23 mouse cellular contexts compared by ENCODE assay signal in the genomic region with DNA sequence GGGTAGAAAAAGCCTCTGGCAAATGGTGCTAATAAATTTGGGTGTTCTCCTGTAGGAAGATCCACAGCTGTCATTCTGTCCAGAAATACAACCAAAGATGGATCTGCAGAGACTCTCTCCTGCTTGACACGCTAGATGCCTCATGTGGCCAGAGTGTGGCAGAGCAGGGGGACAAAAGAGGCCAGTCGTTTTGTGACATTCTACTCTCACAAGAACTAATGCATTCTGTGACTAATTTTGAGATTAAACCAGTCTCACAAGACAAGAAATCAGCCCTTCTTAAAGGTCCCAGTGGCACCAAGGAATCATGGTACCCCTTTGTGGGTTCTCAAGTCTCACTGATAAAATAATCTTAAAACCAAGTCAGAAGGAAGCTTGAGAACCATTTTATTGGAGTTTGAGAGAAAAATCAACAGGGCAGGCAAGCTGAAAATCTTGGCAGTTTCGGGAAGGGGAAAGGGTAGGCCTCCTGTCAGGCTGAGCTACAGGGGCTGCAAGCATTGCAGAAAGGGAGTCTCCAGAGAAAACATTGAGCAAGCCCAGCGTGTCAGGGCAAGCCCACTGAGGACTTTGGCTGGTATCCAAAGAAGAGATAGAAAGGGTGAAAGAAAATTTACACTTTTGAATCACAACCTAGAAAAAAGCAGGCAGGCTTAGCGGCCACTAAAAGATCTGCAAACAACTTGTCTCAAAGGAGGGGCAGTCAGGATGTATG. TPM values are rescaled to one million over a fixed set of nuclear protein-coding genes. Genes with fewer than 3 reads are reported as not detected.
A peak's percentile ranks its signal among the peaks of the same experiment; 100 is the strongest.
DNase-seq lines count a peak whose midpoint lies in the region; ATAC-seq and TF ChIP-seq lines count a peak whose summit lies in the region.
"Had no signal": no experiment of that assay in that cellular context is flagged by ENCODE, and none has a peak within 500 bp of the region (broad histone marks: within the 10 kb centered on the region; RNA-seq: fewer than 3 reads in every experiment).

No protein-coding gene starts in this region.

- no peak overlapping the region for H3K9ac ChIP-seq in midbrain, postnatal 0 days (replicated peaks; ENCODE audit: low read length, poor library complexity, severe bottlenecking)
- no peak overlapping the region for H3K9ac ChIP-seq in midbrain, embryonic 13.5 days (replicated peaks)
- H3K9ac ChIP-seq in embryonic facial prominence, embryonic 15.5 days: no peak overlapping the region
- H3K9ac ChIP-seq: embryonic facial prominence, embryonic 12.5 days; hindbrain, embryonic 15.5 days; liver, embryonic 12.5 days had no signal

- no peak overlapping the region for H3K4me3 ChIP-seq in midbrain, postnatal 0 days (ENCODE audit: low read depth, low read length)
- no peak overlapping the region for H3K4me3 ChIP-seq in midbrain, embryonic 13.5 days (replicated peaks)
- no peak overlapping the region for H3K4me3 ChIP-seq in embryonic facial prominence, embryonic 15.5 days (replicated peaks)
- H3K4me3 ChIP-seq: embryonic facial prominence, embryonic 12.5 days; forebrain, embryonic 10.5 days; hindbrain, embryonic 15.5 days; liver, embryonic 12.5 days had no signal

- H3K4me1 ChIP-seq in midbrain, postnatal 0 days (ENCODE audit: insufficient read depth, low read length): no peaks in the 10 kb centered on the region
- no peaks in the 10 kb centered on the region for H3K4me1 ChIP-seq in midbrain, embryonic 13.5 days (replicated peaks)
- no peaks in the 10 kb centered on the region for H3K4me1 ChIP-seq in embryonic facial prominence, embryonic 15.5 days
- H3K4me1 ChIP-seq: embryonic facial prominence, embryonic 12.5 days; forebrain, embryonic 10.5 days; hindbrain, embryonic 15.5 days; liver, embryonic 12.5 days had no signal

- H3K27me3 ChIP-seq in midbrain, postnatal 0 days (ENCODE audit: insufficient read depth, low read length): no peaks in the 10 kb centered on the region
- no peaks in the 10 kb centered on the region for H3K27me3 ChIP-seq in midbrain, embryonic 13.5 days
- no peaks in the 10 kb centered on the region for H3K27me3 ChIP-seq in embryonic facial prominence, embryonic 15.5 days
- H3K27me3 ChIP-seq: embryonic facial prominence, embryonic 12.5 days; hindbrain, embryonic 15.5 days; liver, embryonic 12.5 days had no signal

- peak; percentile 28; the same call in 1 of the 2 replicates for TF ChIP-seq CTCF in midbrain, postnatal 0 days (IDR thresholded peaks at IDR 0.05)

- H3K36me3 ChIP-seq in midbrain, postnatal 0 days (ENCODE audit: insufficient read depth, low read length): no peaks in the 10 kb centered on the region
- no peaks in the 10 kb centered on the region for H3K36me3 ChIP-seq in midbrain, embryonic 13.5 days
- no peaks in the 10 kb centered on the region for H3K36me3 ChIP-seq in embryonic facial prominence, embryonic 15.5 days
- H3K36me3 ChIP-seq: embryonic facial prominence, embryonic 12.5 days; forebrain, embryonic 10.5 days; hindbrain, embryonic 15.5 days; liver, embryonic 12.5 days had no signal

- no peaks in the 10 kb centered on the region for H3K9me3 ChIP-seq in midbrain, postnatal 0 days (ENCODE audit: low read length)
- no peaks in the 10 kb centered on the region for H3K9me3 ChIP-seq in midbrain, embryonic 13.5 days
- H3K9me3 ChIP-seq in embryonic facial prominence, embryonic 15.5 days (replicated peaks): no peaks in the 10 kb centered on the region
- H3K9me3 ChIP-seq: embryonic facial prominence, embryonic 12.5 days; forebrain, embryonic 10.5 days; hindbrain, embryonic 15.5 days; liver, embryonic 12.5 days had no signal

- H3K27ac ChIP-seq in midbrain, postnatal 0 days (ENCODE audit: low read depth, low read length): no peak overlapping the region
- H3K27ac ChIP-seq in midbrain, embryonic 13.5 days: no peak overlapping the region
- H3K27ac ChIP-seq in embryonic facial prominence, embryonic 15.5 days (replicated peaks): peak overlapping the region; percentile 69
- H3K27ac ChIP-seq: embryonic facial prominence, embryonic 12.5 days; forebrain, embryonic 10.5 days; hindbrain, embryonic 15.5 days; liver, embryonic 12.5 days had no signal

- intact Hi-C loops in left cerebral cortex, postnatal 10 days (cut with DNase I): no loop called here

- peak; percentile 19 for DNase-seq in kidney, postnatal 10 days
- no peak for DNase-seq in kidney, adult 8-10 months
- no peak for DNase-seq in midbrain, postnatal 0 days (ENCODE audit: low spot score)
- peak; percentile 44 to 50 for DNase-seq in urinary bladder, postnatal 36 days (ENCODE audit: low spot score in 2 of 2)
- no peak for DNase-seq in left cerebral cortex, postnatal 10 days (ENCODE audit: extremely low spot score in 1 of 2, low spot score in 2 of 2)
- DNase-seq: adrenal gland, postnatal 25 days; cerebellum, adult 2 months; gastrocnemius, postnatal 14 days; heart, postnatal 10 days; kidney, adult 11 months; layer of hippocampus, postnatal 36 days; lung, postnatal 14 days; thymus, adult 2 months had no signal

- no peak for ATAC-seq in midbrain, postnatal 0 days (ENCODE audit: low FRiP score)
- no peak for ATAC-seq in midbrain, embryonic 13.5 days
- no peak for ATAC-seq in embryonic facial prominence, embryonic 15.5 days (ENCODE audit: insufficient number of reproducible peaks, low FRiP score, low TSS enrichment, low read depth)
- ATAC-seq: activated CD4-positive, CD25-positive, alpha-beta regulatory T cell, adult 4 months; liver, embryonic 12.5 days; Patski had no signal

- WGBS in midbrain, postnatal 0 days: 33% methylated on average over 5 of the region's 5 CpGs
- WGBS in midbrain, embryonic 13.5 days: 42% methylated on average over 5 of the region's 5 CpGs
- WGBS in embryonic facial prominence, embryonic 15.5 days: 44% methylated on average over 5 of the region's 5 CpGs

- no peak overlapping the region for H3K4me2 ChIP-seq in midbrain, postnatal 0 days (ENCODE audit: low read depth, low read length, poor library complexity, severe bottlenecking)
- H3K4me2 ChIP-seq in midbrain, embryonic 13.5 days (replicated peaks): no peak overlapping the region
- H3K4me2 ChIP-seq in embryonic facial prominence, embryonic 15.5 days (replicated peaks): no peak overlapping the region
- H3K4me2 ChIP-seq: embryonic facial prominence, embryonic 12.5 days; hindbrain, embryonic 15.5 days; liver, embryonic 12.5 days had no signal

RNA-seq across cellular contexts. Expression of a gene that starts 50.8 kb away (rescaled TPM):
- 4.2 and 5.1 TPM in 2 replicates for total RNA-seq in midbrain, postnatal 0 days (2014; rRNA removed)
- polyA plus RNA-seq in midbrain, postnatal 0 days (2015; fragmentation: Nextera tagmentation; extraction: Ambion mirVana): 3.0 and 3.2 TPM in 2 replicates
- polyA plus RNA-seq in midbrain, embryonic 13.5 days (2015; fragmentation: Nextera tagmentation; extraction: Ambion mirVana): 0.20 and 0.44 TPM in 2 replicates
- polyA plus RNA-seq in embryonic facial prominence, embryonic 15.5 days (2015; fragmentation: Nextera tagmentation; extraction: Ambion mirVana): 0.45 and 0.64 TPM in 2 replicates
- total RNA-seq in left cerebral cortex, postnatal 10 days (2021): 1 to 10 TPM; 2.3 to 3.0 TPM
- total RNA-seq: neutrophil, adult 5-6 weeks had no signal
- polyA plus RNA-seq: activated CD4-positive, CD25-positive, alpha-beta regulatory T cell, adult 4 months; C2C12; forebrain, embryonic 10.5 days had no signal

Comparison
In these comparisons a context has a peak if more than half of its experiments do, and no peak if none do; other contexts are left out.
1. DNase-seq: peak in kidney, postnatal 10 days (single experiment) and urinary bladder, postnatal 36 days (2 of 2); none in kidney, adult 8-10 months (0 of 2), midbrain, postnatal 0 days (single experiment) and left cerebral cortex, postnatal 10 days (0 of 2).